20 mouse cellular contexts compared by ENCODE assay signal in the genomic region with DNA sequence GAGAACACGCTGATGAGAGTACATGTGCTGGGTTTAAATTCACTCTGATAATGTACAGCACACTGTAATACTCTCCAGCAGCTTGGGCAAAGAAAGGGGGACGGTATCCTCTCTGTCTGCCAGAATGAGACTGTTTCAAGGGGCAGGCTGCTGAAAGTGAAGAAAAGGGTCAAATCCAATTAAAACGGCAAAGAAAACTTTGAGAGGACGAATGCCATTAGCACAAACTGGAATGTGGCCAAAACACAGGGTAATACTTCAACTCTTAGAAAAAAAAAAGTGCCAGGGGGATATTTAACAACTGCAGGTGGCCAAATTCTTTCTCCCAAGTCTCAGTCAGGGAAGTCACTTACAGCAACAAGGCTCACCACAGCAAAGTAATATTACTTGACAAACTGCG. TPM values are rescaled to one million over a fixed set of nuclear protein-coding genes. Genes with fewer than 3 reads are reported as not detected.
"Had no signal": no experiment of that assay in that cellular context is flagged by ENCODE, and none has a peak within 500 bp of the region (broad histone marks: within the 10 kb centered on the region; RNA-seq: fewer than 3 reads in every experiment).

No protein-coding gene starts in this region.

- H3K27ac ChIP-seq: midbrain, embryonic 10.5 days; midbrain, embryonic 12.5 days; neural tube, embryonic 12.5 days; stomach, embryonic 15.5 days; stomach, postnatal 0 days had no signal

- H3K9me3 ChIP-seq: midbrain, embryonic 10.5 days; midbrain, embryonic 12.5 days; neural tube, embryonic 12.5 days; stomach, embryonic 15.5 days had no signal

- H3K9ac ChIP-seq: lung, embryonic 14.5 days; midbrain, embryonic 12.5 days; neural tube, embryonic 12.5 days; stomach, embryonic 15.5 days had no signal

- H3K4me3 ChIP-seq: midbrain, embryonic 10.5 days; midbrain, embryonic 12.5 days; myocyte; neural tube, embryonic 12.5 days; stomach, embryonic 15.5 days had no signal

- H3K36me3 ChIP-seq: midbrain, embryonic 10.5 days; midbrain, embryonic 12.5 days; neural tube, embryonic 12.5 days; stomach, embryonic 15.5 days had no signal

- ATAC-seq: midbrain, embryonic 16.5 days had no signal

- DNase-seq: lung, adult 18-20 months; lung, embryonic 14.5 days; lung, postnatal 10 days; lung, postnatal 4 days; midbrain, embryonic 14.5 days; right cerebral cortex, postnatal 14 days; thymus, adult 2 months; thymus, postnatal 25 days; thymus, postnatal 4 days had no signal

- H3K4me1 ChIP-seq: midbrain, embryonic 10.5 days; midbrain, embryonic 12.5 days; neural tube, embryonic 12.5 days; stomach, embryonic 15.5 days had no signal

- H3K27me3 ChIP-seq: midbrain, embryonic 12.5 days; neural tube, embryonic 12.5 days; stomach, embryonic 15.5 days had no signal

- H3K4me2 ChIP-seq: lung, embryonic 14.5 days; midbrain, embryonic 12.5 days; neural tube, embryonic 12.5 days; stomach, embryonic 15.5 days had no signal

RNA-seq across cellular contexts. Expression of gene Nkx3-2, which starts 27.3 kb away (rescaled TPM):
- polyA plus RNA-seq: lung, embryonic 14.5 days; lung, embryonic 16.5 days; midbrain, embryonic 14.5 days; midbrain, embryonic 16.5 days; neural tube, embryonic 14.5 days; testis, adult 2 months; thymus, adult 2 months; urinary bladder, adult 2 months had no signal
